Mouse (Mus musculus): ENCODE measurements around the gene Rab36. TPM values are rescaled to one million over a fixed set of nuclear protein-coding genes. Genes with fewer than 3 reads are reported as not detected.

Gene Rab36
- total RNA-seq, 1 experiment from 2014 or later: 1.3 TPM

DNA sequence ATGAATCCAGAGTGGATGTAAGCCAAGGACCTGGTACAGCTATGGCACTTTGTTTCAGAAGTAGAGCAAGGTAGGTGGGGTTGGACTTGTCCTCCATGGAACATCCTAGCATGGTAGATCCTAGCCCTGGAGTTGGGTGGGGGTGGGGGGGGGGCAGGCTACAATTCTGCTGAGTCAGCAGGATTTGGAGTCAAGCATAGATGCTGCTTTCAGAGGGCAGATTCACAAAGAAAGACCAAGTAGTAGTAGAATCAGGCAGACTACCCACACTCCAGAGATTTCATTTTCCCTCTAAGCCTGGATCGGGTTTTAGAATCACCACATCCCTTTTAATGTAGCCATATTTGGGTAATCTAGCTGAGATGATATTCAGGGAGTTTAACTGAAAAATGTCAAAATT, 57.5 kb downstream of the Rab36 start:
- no peak for ATAC-seq (replicated peaks in 1 of 2; ENCODE audit: insufficient read depth in 1 of 2, low FRiP score in 2 of 2, low TSS enrichment in 1 of 2, low read depth in 1 of 2, poor library complexity in 2 of 2, severe bottlenecking in 2 of 2)

DNA sequence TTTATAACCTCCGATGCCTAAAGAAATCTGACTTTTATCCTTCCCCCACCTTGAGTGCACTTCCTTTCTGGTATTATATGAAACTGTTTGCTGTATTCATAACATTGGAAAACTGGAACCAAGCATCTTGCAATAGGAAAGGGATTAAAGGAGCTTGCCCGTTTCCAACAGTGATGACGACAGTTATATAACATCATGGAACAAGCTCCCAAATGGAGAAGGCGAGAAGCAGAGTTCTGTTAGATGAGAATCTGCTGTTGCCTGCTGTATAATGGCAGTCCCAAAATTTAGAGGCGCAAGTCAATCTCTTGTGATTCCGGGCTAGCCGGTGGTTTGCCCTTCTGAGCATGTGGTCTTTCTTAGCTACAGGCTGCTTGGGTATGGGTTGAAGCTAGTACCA, 58.4 kb downstream of the Rab36 start:
- no peak for ATAC-seq (replicated peaks in 1 of 2; ENCODE audit: insufficient read depth in 1 of 2, low FRiP score in 2 of 2, low TSS enrichment in 1 of 2, low read depth in 1 of 2, poor library complexity in 2 of 2, severe bottlenecking in 2 of 2)

DNA sequence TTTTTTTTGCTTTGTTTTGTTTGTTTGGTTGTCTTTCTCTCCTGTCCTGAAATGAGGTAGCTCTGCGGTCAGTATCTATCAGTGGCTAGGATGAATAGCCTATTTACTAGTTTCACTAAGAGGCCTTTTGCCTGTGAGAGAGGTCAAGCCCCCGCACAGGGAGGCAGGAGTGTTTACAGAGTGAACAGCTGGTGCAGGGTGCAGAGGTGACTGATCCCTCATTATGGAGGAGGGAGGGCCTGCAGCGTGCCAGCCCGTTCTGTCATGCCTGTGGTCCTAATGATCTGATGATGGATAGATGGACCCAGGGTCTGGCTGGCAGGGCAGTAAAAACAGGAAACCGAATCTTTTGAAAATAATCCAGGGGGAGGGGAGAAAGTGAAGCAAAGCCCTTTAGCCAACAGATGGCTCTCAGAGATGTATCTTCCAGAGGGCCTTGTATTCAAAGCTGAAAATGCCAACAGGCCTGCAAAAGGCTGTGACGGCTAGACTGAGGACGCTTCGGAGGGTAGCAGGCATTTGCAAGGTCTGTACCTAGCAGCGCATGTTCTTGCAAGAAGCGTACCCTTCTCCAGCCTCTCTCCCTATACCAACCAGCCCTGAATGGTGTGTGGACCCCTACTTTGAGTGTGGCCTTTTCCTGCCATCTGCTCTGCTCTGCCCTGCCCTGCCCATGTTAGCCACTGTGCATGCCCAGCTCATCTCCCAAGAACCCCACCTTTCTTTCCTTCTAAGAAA, 61.8 kb downstream of the Rab36 start:
- ATAC-seq (replicated peaks in 1 of 2; ENCODE audit: insufficient read depth in 1 of 2, low FRiP score in 2 of 2, low TSS enrichment in 1 of 2, low read depth in 1 of 2, poor library complexity in 2 of 2, severe bottlenecking in 2 of 2): no peak

DNA sequence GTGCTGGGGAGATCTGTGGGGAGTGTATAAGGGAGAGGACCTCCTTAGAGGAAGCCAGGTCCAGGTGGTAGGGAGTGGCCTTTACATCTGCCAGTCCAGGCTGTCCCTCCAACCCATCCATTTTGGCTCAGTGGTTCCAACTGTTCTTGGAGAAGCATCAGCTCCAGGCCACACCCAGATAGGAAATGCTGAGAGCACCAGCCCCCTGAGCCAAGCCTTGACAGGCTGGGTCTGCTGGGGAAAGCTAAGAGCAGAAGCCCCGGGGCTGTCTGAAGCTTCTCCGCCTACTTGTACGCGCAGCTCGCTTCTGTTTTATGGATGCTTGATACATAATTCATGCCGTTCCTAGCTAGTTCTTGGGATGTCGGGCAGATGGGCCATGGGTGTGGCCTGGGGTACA, 63.4 kb downstream of the Rab36 start:
- ATAC-seq (replicated peaks in 1 of 2; ENCODE audit: insufficient read depth in 1 of 2, low FRiP score in 2 of 2, low TSS enrichment in 1 of 2, low read depth in 1 of 2, poor library complexity in 2 of 2, severe bottlenecking in 2 of 2): no peak

DNA sequence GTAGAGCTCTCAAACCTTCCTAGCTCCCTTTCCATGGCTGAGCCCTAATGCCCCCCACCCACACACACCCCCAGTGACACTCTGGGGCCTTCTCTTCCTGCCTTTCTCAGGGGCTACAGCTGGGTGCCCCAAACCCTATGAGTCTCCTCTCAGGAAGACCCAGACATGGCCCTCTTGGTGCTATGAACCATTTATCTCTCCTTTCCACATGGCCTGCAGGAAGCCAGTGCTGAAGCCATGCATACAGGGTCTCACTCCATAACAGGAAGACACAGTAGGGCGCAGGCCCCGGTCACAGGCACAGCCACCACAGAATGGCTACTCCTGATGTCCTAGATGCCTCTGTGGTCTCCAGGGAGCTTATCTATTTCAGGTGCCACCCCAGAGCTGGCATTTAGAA, 66.6 kb downstream of the Rab36 start:
- ATAC-seq (replicated peaks in 1 of 2; ENCODE audit: insufficient read depth in 1 of 2, low FRiP score in 2 of 2, low TSS enrichment in 1 of 2, low read depth in 1 of 2, poor library complexity in 2 of 2, severe bottlenecking in 2 of 2): 0 out of 4 replicates have a peak, but pooled peaks of 1 of the 2 experiments have one; percentile 9

Other genes with a start within 250 kb of the Rab36 start
- gene Gnaz, start 69.9 kb upstream of the Rab36 start, total RNA-seq (2017): 0.69 and 4.3 TPM in 2 replicates
- not detected in 2 replicates for gene Rsph14, start 4.5 kb upstream of the Rab36 start, total RNA-seq (2017)
- 20.1 and 34.9 TPM in 2 replicates for gene Bcr, start 23.5 kb downstream of the Rab36 start, total RNA-seq (2017)
- gene Specc1l, start 175.0 kb downstream of the Rab36 start, total RNA-seq (2017): 53.5 and 62.8 TPM in 2 replicates

Data from hematopoietic stem cell, adult 5-6 weeks (primary cell).